ENCODE assay signal across 8 mouse cellular contexts in genomic region chr4:12170986-12171317, GRCm38 (mm10). TPM values are rescaled to one million over a fixed set of nuclear protein-coding genes. Genes with fewer than 3 reads are reported as not detected.
DNase-seq lines count a peak whose midpoint lies in the region; ATAC-seq and TF ChIP-seq lines count a peak whose summit lies in the region.

No protein-coding gene starts in this region.

- ATAC-seq in lung, postnatal 0 days, result no peak
- ATAC-seq in neural tube, embryonic 15.5 days (ENCODE audit: low FRiP score), result peak; percentile 16; the same call in 1 of the 2 replicates
- ATAC-seq in cerebellum, adult (ENCODE audit: insufficient number of reproducible peaks, low FRiP score, low TSS enrichment), result no peak

- no peaks in the 10 kb centered on the region for H3K9me3 ChIP-seq in lung, postnatal 0 days (ENCODE audit: low read length)
- H3K9me3 ChIP-seq in limb, embryonic 10.5 days (replicated peaks), result no peaks in the 10 kb centered on the region
- no peaks in the 10 kb centered on the region for H3K9me3 ChIP-seq in neural tube, embryonic 15.5 days (replicated peaks)

- no peak for TF ChIP-seq POLR2A in embryonic fibroblast, embryonic 13.5 days (IDR thresholded peaks at IDR 0.05; ENCODE audit: low read depth, low read length)

- peak overlapping the region; percentile 79 for H3K4me2 ChIP-seq in lung, postnatal 0 days (replicated peaks; ENCODE audit: low read depth, low read length)
- peak overlapping the region; percentile 75 for H3K4me2 ChIP-seq in neural tube, embryonic 15.5 days

- no peaks in the 10 kb centered on the region for H3K27me3 ChIP-seq in lung, postnatal 0 days (replicated peaks; ENCODE audit: insufficient read depth, low read length)
- no peaks in the 10 kb centered on the region for H3K27me3 ChIP-seq in limb, embryonic 10.5 days (ENCODE audit: low read depth, poor library complexity, severe bottlenecking)
- H3K27me3 ChIP-seq in neural tube, embryonic 15.5 days (replicated peaks), result no peaks in the 10 kb centered on the region

- peak overlapping the region; percentile 58; the same call in 1 of the 2 replicates for H3K27ac ChIP-seq in lung, postnatal 0 days (ENCODE audit: low read length)
- peak overlapping the region; percentile 54; the same call in 1 of the 2 replicates for H3K27ac ChIP-seq in embryonic fibroblast, embryonic 13.5 days (ENCODE audit: insufficient read depth, low read length)
- H3K27ac ChIP-seq in limb, embryonic 10.5 days, result peak overlapping the region; percentile 97
- peak overlapping the region; percentile 92 for H3K27ac ChIP-seq in neural tube, embryonic 15.5 days (replicated peaks)

- peak; percentile 41 for DNase-seq in lung, postnatal 0 days (ENCODE audit: low spot score)
- DNase-seq in lung, adult 18-20 months, result no peak
- no peak for DNase-seq in limb, embryonic 10.5 days (ENCODE audit: low spot score)
- no peak for DNase-seq in ovary, postnatal 14 days (ENCODE audit: low spot score)
- no peak for DNase-seq in ovary, postnatal 10 days (ENCODE audit: low spot score)

- no peak for TF ChIP-seq CTCF in lung, postnatal 0 days (IDR thresholded peaks at IDR 0.05)
- no peak for TF ChIP-seq CTCF in embryonic fibroblast, embryonic 13.5 days (IDR thresholded peaks at IDR 0.05; ENCODE audit: borderline replicate concordance, insufficient read depth, low read length)

- H3K4me3 ChIP-seq in lung, postnatal 0 days (ENCODE audit: low read depth, low read length), result peak overlapping the region; percentile 73
- peak overlapping the region; percentile 96 for H3K4me3 ChIP-seq in embryonic fibroblast, embryonic 13.5 days (ENCODE audit: insufficient read depth, low read length)
- H3K4me3 ChIP-seq in limb, embryonic 10.5 days, result peak overlapping the region; percentile 69
- H3K4me3 ChIP-seq in neural tube, embryonic 15.5 days (replicated peaks), result peak overlapping the region; percentile 81

- 10% methylated on average over 9 of the region's 9 CpGs for WGBS in lung, postnatal 0 days
- WGBS in limb, embryonic 10.5 days, result 30% methylated on average over 9 of the region's 9 CpGs
- 14% methylated on average over 9 of the region's 9 CpGs for WGBS in neural tube, embryonic 15.5 days

- H3K4me1 ChIP-seq in lung, postnatal 0 days (ENCODE audit: insufficient read depth, low read depth, low read length), result peaks cover 7% of the 10 kb centered on the region; the same call in 1 of the 2 replicates
- peaks cover 5% of the 10 kb centered on the region; the same call in 1 of the 2 replicates for H3K4me1 ChIP-seq in embryonic fibroblast, embryonic 13.5 days (ENCODE audit: control insufficient read depth, insufficient read depth, low read length)
- H3K4me1 ChIP-seq in limb, embryonic 10.5 days, result peaks cover 8% of the 10 kb centered on the region
- H3K4me1 ChIP-seq in neural tube, embryonic 15.5 days, result peaks cover 13% of the 10 kb centered on the region

- no peak for TF ChIP-seq EP300 in lung, postnatal 0 days (IDR thresholded peaks at IDR 0.05)

- H3K9ac ChIP-seq in lung, postnatal 0 days (replicated peaks; ENCODE audit: low read depth), result peak overlapping the region; percentile 88
- peak overlapping the region; percentile 99 for H3K9ac ChIP-seq in neural tube, embryonic 15.5 days (replicated peaks)

- H3K36me3 ChIP-seq in lung, postnatal 0 days (ENCODE audit: insufficient read depth, low read length), result no peaks in the 10 kb centered on the region
- peaks cover 35% of the 10 kb centered on the region for H3K36me3 ChIP-seq in limb, embryonic 10.5 days
- peaks cover 21% of the 10 kb centered on the region for H3K36me3 ChIP-seq in neural tube, embryonic 15.5 days

RNA-seq across cellular contexts. Expression of gene Fam92a, which starts 0.9 kb away (rescaled TPM):
- 46.8 and 47.1 TPM in 2 replicates for polyA plus RNA-seq in lung, postnatal 0 days (2015; fragmentation: Nextera tagmentation; extraction: Ambion mirVana)
- 73.5 and 102 TPM in 2 replicates for polyA plus RNA-seq in embryonic fibroblast, embryonic 13.5 days (2011; ENCODE audit: insufficient read length, low read depth, missing spikeins)
- polyA plus RNA-seq in limb, embryonic 10.5 days (2016; fragmentation: Nextera tagmentation; extraction: Ambion mirVana), result 92.4 and 96.2 TPM in 2 replicates
- polyA plus RNA-seq in neural tube, embryonic 15.5 days (2015; fragmentation: Nextera tagmentation; extraction: Ambion mirVana), result 102 and 104 TPM in 2 replicates

RNA-seq across cellular contexts. Expression of gene Rbm12b1, which starts 30.9 kb away (rescaled TPM):
- 2.4 and 3.7 TPM in 2 replicates for polyA plus RNA-seq in lung, postnatal 0 days (2015; fragmentation: Nextera tagmentation; extraction: Ambion mirVana)
- 6.7 and 7.6 TPM in 2 replicates for polyA plus RNA-seq in embryonic fibroblast, embryonic 13.5 days (2011; ENCODE audit: insufficient read length, low read depth, missing spikeins)
- polyA plus RNA-seq in limb, embryonic 10.5 days (2016; fragmentation: Nextera tagmentation; extraction: Ambion mirVana), result 3.3 and 4.6 TPM in 2 replicates
- 6.7 and 8.0 TPM in 2 replicates for polyA plus RNA-seq in neural tube, embryonic 15.5 days (2015; fragmentation: Nextera tagmentation; extraction: Ambion mirVana)
